Mouse (Mus musculus) hindbrain, postnatal 0 days (tissue): ENCODE measurements around the gene Pam. TPM values are rescaled to one million over a fixed set of nuclear protein-coding genes. Genes with fewer than 3 reads are reported as not detected.

Experiments used
- ATAC-seq: fragments of 200-750 bp; cut with Nextera tagmentation; 2 replicates; pipeline ENCODE4 v1.8.0; 2017; ENCODE audit warnings: mild to moderate bottlenecking, moderate TSS enrichment, moderate library complexity
- DNase-seq: peaks from one replicate; pipeline ENCODE4 v3.0.0-alpha.2; 2015; ENCODE audit warnings: low spot score
- H3K27ac ChIP-seq: fragments of 300-500 bp; sonication (generic); 2 replicates; pipeline ENCODE4 v1.5.1; 2014; ENCODE audit warnings: mild to moderate bottlenecking
- H3K27me3 ChIP-seq: fragments of 300-500 bp; sonication (generic); 2 replicates; pipeline ENCODE4 v1.6.1; 2014; ENCODE audit warnings: low read length, mixed read lengths; ENCODE audit not compliant: insufficient read depth
- H3K36me3 ChIP-seq: fragments of 300-500 bp; sonication (generic); 2 replicates; pipeline ENCODE4 v1.6.1; 2014; ENCODE audit warnings: low read length, mixed read lengths; ENCODE audit not compliant: insufficient read depth
- H3K4me1 ChIP-seq: fragments of 300-500 bp; sonication (generic); 2 replicates; pipeline ENCODE4 v1.6.1; 2014; ENCODE audit warnings: antibody characterized with exemption, low read length, mixed read lengths; ENCODE audit not compliant: insufficient read depth
- H3K4me2 ChIP-seq: fragments of 300-500 bp; sonication (generic); 2 replicates; pipeline ENCODE4 v1.6.1; 2014; ENCODE audit warnings: low read depth, mild to moderate bottlenecking, low read length, moderate library complexity, mixed read lengths
- H3K4me3 ChIP-seq: fragments of 300-500 bp; sonication (generic); 2 replicates; pipeline ENCODE4 v1.5.1; 2014; ENCODE audit warnings: low read length
- H3K9ac ChIP-seq: fragments of 300-500 bp; sonication (generic); replicated peaks from 2 replicates; pipeline ENCODE4 v1.6.1; 2014; ENCODE audit warnings: mild to moderate bottlenecking, low read length, moderate library complexity, mixed read lengths
- H3K9me3 ChIP-seq: fragments of 300-500 bp; sonication (generic); 2 replicates; pipeline ENCODE4 v1.6.1; 2016; ENCODE audit warnings: low read length, mixed read lengths
- CTCF ChIP-seq: IDR thresholded peaks from 2 replicates; pipeline ENCODE4 v1.5.1; 2016; ENCODE audit warnings: antibody characterized with exemption, control low read depth, low read depth
- WGBS: fragments of 180-500 bp; shearing (Covaris S2); extraction: QIAGEN DNeasy Blood & Tissue Kit; methylation state at CpG from one replicate; pipeline ENCODE4 v1.1.7; 2014; 5-methylcytosine and 5-hydroxymethylcytosine counted together
- polyA plus RNA-seq: library from polyadenylated mRNA; unstranded; fragments of >200 nt; fragmentation: Nextera tagmentation; extraction: Ambion mirVana; gene quantifications from 2 replicates; pipeline ENCODE4 v1.2.1, GENCODE M21; 2015
- total RNA-seq: library from RNA; depleted of rRNA; stranded (reverse); fragments of >200 nt; gene quantifications from 2 replicates; pipeline ENCODE4 v1.2.3, GENCODE M21; 2014

Pam gene
- total and polyA plus RNA-seq, 2 experiments from 2014 or later: 40.8 to 76.8 TPM

- Histone ChIP-seq H3K4me3 (0 out of 2 replicates have a peak overlapping the region, but pooled peaks have one; percentile 14), H3K27me3 (no peaks in the 10 kb centered on the region), H3K27ac (peak overlapping the region; percentile 54; the same call in 1 of the 2 replicates), H3K9me3 (no peaks in the 10 kb centered on the region), H3K4me2 (peak overlapping the region; percentile 47), H3K36me3 (no peaks in the 10 kb centered on the region), H3K9ac (no peak overlapping the region), H3K4me1 (peaks cover 11% of the 10 kb centered on the region)
- DNase-seq: peak; percentile 84
- ATAC-seq: peak; percentile 93
- peak; percentile 11; the same call in 1 of the 2 replicates for TF ChIP-seq CTCF
- WGBS: 21% methylated on average over 10 of the region's 10 CpGs
These were observed 47.9 kb downstream of the Pam start for GRCm38 (mm10) chr1:98047284-98048217.

DNA sequence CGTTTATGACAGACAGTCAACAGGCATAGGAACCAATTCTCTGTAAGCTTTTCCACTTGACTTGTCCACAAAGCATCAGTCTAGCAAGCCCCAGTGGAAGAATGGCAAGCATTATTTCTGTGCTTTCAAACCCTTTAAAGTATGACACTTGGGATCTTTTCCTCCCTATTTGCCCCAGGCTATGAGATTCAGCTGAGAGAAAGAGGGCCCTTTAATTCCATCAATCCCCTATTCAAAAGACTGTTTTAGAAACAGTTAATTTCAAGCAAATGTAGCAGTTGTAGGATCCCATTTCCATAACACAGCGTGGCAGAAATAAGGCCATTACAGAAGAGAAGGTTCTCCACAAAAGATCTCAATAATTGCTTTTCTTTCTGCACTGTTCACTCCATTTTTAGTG, 53.0 kb downstream of the Pam start:
- H3K4me2 ChIP-seq: no peak overlapping the region
- no peak for TF ChIP-seq CTCF

DNA sequence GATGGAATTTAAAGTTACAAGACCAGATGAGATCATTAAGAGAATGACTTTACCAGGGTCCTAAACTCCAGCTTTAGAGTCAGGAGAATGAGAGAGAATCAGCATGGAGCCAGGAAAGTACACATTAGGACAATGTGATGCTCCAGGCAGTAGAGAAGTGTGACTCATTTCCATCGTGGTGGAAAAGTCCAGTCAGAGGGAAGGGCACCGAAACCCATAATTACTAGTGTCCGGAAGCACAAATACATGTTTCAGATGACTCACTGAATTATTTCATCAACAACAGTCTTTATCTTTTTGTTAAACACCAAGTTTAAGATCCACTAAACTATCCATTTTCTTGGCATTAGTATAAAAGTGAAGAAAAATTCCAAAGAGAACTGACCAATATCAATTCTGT, 57.2 kb downstream of the Pam start:
- no peaks in the 10 kb centered on the region for H3K9me3 ChIP-seq
- H3K4me3 ChIP-seq: no peak overlapping the region
- H3K9ac ChIP-seq: no peak overlapping the region
- DNase-seq (no peak), ATAC-seq (no peak)
- no peak overlapping the region for H3K4me2 ChIP-seq
- TF ChIP-seq CTCF: no peak
- no peaks in the 10 kb centered on the region for H3K4me1 ChIP-seq
- H3K27ac ChIP-seq: no peak overlapping the region
- no peaks in the 10 kb centered on the region for H3K27me3 ChIP-seq
- 84% methylated on average over 3 of the region's 3 CpGs for WGBS
- no peaks in the 10 kb centered on the region for H3K36me3 ChIP-seq

More for the DNA sequence above, 53.0 kb downstream of the Pam start:
- H3K4me1 ChIP-seq: peaks cover under 1% of the 10 kb centered on the region; the same call in 1 of the 2 replicates
- ATAC-seq (no peak), DNase-seq (no peak)
- H3K9ac ChIP-seq: no peak overlapping the region
- no peaks in the 10 kb centered on the region for H3K36me3 ChIP-seq
- H3K27ac ChIP-seq: no peak overlapping the region
- H3K4me3 ChIP-seq: no peak overlapping the region
- no peaks in the 10 kb centered on the region for H3K9me3 ChIP-seq
- WGBS: 26% methylated on average over 2 of the region's 2 CpGs
- no peaks in the 10 kb centered on the region for H3K27me3 ChIP-seq

GRCm38 (mm10) chr1:98035736-98036135, 59.7 kb downstream of the Pam start:
- Histone ChIP-seq H3K4me2 (no peak overlapping the region), H3K36me3 (no peaks in the 10 kb centered on the region), H3K4me1 (no peaks in the 10 kb centered on the region), H3K9ac (no peak overlapping the region), H3K4me3 (no peak overlapping the region), H3K9me3 (no peaks in the 10 kb centered on the region), H3K27ac (no peak overlapping the region), H3K27me3 (no peaks in the 10 kb centered on the region)
- no peak for DNase-seq
- ATAC-seq: no peak
- 91% methylated on average over 2 of the region's 2 CpGs for WGBS
- no peak for TF ChIP-seq CTCF

- ATAC-seq (peak; percentile 87), DNase-seq (peak; percentile 77)
- Histone ChIP-seq H3K27ac (no peak overlapping the region), H3K36me3 (no peaks in the 10 kb centered on the region), H3K27me3 (no peaks in the 10 kb centered on the region), H3K4me1 (no peaks in the 10 kb centered on the region), H3K9ac (no peak overlapping the region), H3K4me3 (no peak overlapping the region), H3K9me3 (no peaks in the 10 kb centered on the region), H3K4me2 (no peak overlapping the region)
- TF ChIP-seq CTCF: peak; percentile 41
- 64% methylated on average over 8 of the region's 8 CpGs for WGBS
These were observed 63.6 kb downstream of the Pam start for GRCm38 (mm10) chr1:98031802-98032201.

DNA sequence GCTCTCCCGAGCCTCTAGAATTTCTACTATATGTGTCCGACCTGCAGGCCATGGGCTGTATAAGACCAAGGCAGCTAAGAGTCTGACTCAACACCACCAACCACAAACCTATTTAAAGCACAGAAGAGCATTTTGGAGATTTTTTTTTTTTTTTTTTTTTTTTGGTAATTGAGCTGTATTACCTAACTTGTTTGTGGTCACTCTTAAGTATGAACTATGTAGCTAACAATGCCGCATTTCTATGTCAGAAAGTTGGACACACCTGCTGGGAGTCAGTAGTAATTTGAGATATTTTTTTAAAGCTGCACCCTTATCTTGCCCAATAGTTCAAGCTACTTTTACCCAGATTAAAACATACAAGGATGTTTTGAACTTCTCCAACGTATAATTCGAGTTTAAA, 66.4 kb downstream of the Pam start:
- no peak overlapping the region for H3K9ac ChIP-seq
- no peak overlapping the region for H3K4me2 ChIP-seq
- no peaks in the 10 kb centered on the region for H3K27me3 ChIP-seq
- TF ChIP-seq CTCF: no peak
- H3K4me1 ChIP-seq: no peaks in the 10 kb centered on the region
- no peak overlapping the region for H3K4me3 ChIP-seq
- ATAC-seq: no peak
- no peaks in the 10 kb centered on the region for H3K36me3 ChIP-seq
- no peak for DNase-seq
- H3K9me3 ChIP-seq: no peaks in the 10 kb centered on the region
- no peak overlapping the region for H3K27ac ChIP-seq
- WGBS: 94% methylated on average over 5 of the region's 5 CpGs

DNA sequence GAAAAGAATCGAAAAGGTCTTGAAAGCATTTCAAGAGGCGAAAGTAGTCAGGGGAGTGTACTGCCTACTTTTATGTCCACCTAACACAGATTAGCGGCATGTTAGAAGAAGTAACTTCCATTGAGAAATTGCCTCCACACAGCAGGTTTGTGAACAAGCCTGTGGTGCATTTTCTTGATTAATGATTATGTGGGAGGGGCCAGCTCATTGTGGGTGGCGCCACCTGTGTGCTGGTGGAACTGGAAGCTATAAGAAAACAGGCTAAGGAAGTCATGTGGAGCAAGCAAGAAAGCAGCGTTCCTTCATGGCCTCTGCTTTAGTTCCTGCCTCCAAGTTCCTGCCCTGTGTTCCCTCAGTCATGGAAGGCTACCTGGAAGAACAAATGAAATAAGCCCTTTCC, 67.0 kb downstream of the Pam start:
- ATAC-seq (no peak), DNase-seq (no peak)
- Histone ChIP-seq H3K4me3 (no peak overlapping the region), H3K9me3 (no peaks in the 10 kb centered on the region), H3K27ac (no peak overlapping the region), H3K4me1 (no peaks in the 10 kb centered on the region), H3K4me2 (no peak overlapping the region), H3K27me3 (no peaks in the 10 kb centered on the region), H3K36me3 (no peaks in the 10 kb centered on the region), H3K9ac (no peak overlapping the region)
- 94% methylated on average over 5 of the region's 5 CpGs for WGBS
- no peak for TF ChIP-seq CTCF
